In the genomic region with DNA sequence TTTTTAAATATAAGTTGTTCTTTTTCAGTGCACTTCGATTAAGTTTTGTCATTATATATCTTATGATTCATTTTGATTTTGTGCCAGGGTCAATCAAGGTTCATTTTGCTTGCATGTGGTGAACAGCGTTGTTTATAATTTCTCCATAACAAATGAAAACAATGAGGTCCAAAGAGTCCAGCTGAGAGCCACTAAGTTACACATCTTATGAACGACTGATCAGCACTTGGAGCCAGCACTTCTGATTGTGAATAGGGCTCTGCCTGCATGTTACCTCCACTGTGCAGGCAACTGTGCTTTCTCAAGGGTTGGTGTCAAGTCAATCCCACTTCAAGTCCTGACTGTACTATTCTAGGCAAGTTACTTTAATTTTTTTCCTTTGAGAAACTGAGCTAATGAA, we compare ENCODE assay signal across 14 mouse cellular contexts.
"Had no signal": no experiment of that assay in that cellular context is flagged by ENCODE, and none has a peak within 500 bp of the region (broad histone marks: within the 10 kb centered on the region; RNA-seq: fewer than 3 reads in every experiment).

No protein-coding gene starts in this region.

- H3K4me2 ChIP-seq: liver, embryonic 12.5 days; midbrain, embryonic 11.5 days; midbrain, embryonic 13.5 days; midbrain, embryonic 15.5 days; neural tube, embryonic 12.5 days; stomach, embryonic 15.5 days had no signal

- ATAC-seq: liver, embryonic 12.5 days; midbrain, embryonic 13.5 days; midbrain, embryonic 15.5 days had no signal

- H3K36me3 ChIP-seq: liver, embryonic 12.5 days; midbrain, embryonic 13.5 days; midbrain, embryonic 15.5 days; neural tube, embryonic 12.5 days; stomach, embryonic 15.5 days had no signal

- H3K27me3 ChIP-seq: liver, embryonic 12.5 days; midbrain, embryonic 13.5 days; midbrain, embryonic 15.5 days; neural tube, embryonic 12.5 days; stomach, embryonic 15.5 days had no signal

- H3K9me3 ChIP-seq: liver, embryonic 12.5 days; midbrain, embryonic 13.5 days; midbrain, embryonic 15.5 days; neural tube, embryonic 12.5 days; stomach, embryonic 15.5 days had no signal

- H3K4me3 ChIP-seq: liver, embryonic 12.5 days; midbrain, embryonic 13.5 days; midbrain, embryonic 15.5 days; neural tube, embryonic 12.5 days; stomach, embryonic 15.5 days had no signal

- H3K27ac ChIP-seq: liver, embryonic 12.5 days; liver, embryonic 14.5 days; midbrain, embryonic 13.5 days; midbrain, embryonic 15.5 days; neural tube, embryonic 12.5 days; stomach, embryonic 15.5 days; stomach, postnatal 0 days had no signal

- H3K9ac ChIP-seq: liver, embryonic 12.5 days; liver, embryonic 14.5 days; midbrain, embryonic 13.5 days; midbrain, embryonic 15.5 days; neural tube, embryonic 12.5 days; stomach, embryonic 15.5 days had no signal

- DNase-seq: lung, adult 2 months; lung, postnatal 4 days; right cerebral cortex, postnatal 14 days; thymus, adult 2 months; thymus, postnatal 25 days; thymus, postnatal 4 days had no signal

- H3K4me1 ChIP-seq: liver, embryonic 12.5 days; midbrain, embryonic 13.5 days; midbrain, embryonic 15.5 days; neural tube, embryonic 12.5 days; stomach, embryonic 15.5 days had no signal
